Mouse (Mus musculus) E14TG2a.4 (cell line): ENCODE results near the gene Zfp536.

Source experiments
- CTCF ChIP-seq: conservative IDR thresholded peaks from 2 replicates; pipeline ENCODE4 v1.5.1; 2014; ENCODE audit warnings: low read length
- POU5F1 ChIP-seq: IDR thresholded peaks from 2 replicates; pipeline ENCODE4 v1.6.1; 2014; ENCODE audit warnings: low read length, borderline replicate concordance

DNA sequence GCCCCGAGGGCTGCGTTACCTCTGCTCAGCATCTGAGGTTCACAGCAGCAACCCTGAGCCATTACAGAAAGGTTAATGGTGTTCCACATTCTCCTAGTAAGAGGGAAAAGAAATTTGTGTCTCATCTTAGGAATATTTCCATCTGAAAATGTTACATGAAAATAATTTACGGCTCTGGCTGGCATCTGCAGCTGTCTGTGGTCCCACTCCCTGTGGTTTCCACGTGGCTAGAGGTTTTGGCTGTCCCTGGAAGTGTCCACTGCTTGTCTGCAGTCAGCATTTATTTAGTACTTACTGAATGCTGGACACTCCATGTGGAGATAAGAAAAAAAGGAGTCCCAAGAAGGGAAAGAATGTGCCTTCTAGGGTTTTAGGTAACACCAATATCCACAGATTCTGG, 15.3 kb upstream of the Zfp536 start:
- TF ChIP-seq CTCF (no peak), POU5F1 (no peak)
